Mouse (Mus musculus): Measurements from ENCODE around the gene Bach1. TPM values are rescaled to one million over a fixed set of nuclear protein-coding genes. Genes with fewer than 3 reads are reported as not detected.

Gene Bach1
- total and polyA plus RNA-seq, 3 experiments, result 11.4 to 20.9 (median 13.4) TPM

- dilution Hi-C loops (cut with MboI; ENCODE audit: extremely low pct_ligation_motif_present, extremely low pct_unique_long_range_greater_than_20kb, low sequenced_read_pairs), result no loop called here
- in situ Hi-C loops (cut with MboI; ENCODE audit: low pct_ligation_motif_present, low pct_unique_long_range_greater_than_20kb, low sequenced_read_pairs), result no loop called here
- H3K27ac ChIP-seq (ENCODE audit: insufficient read depth, low read depth), result no peak overlapping the region
- no peaks in the 10 kb centered on the region for H3K9me3 ChIP-seq (replicated peaks; ENCODE audit: low read length)
- no peaks in the 10 kb centered on the region for H3K27me3 ChIP-seq (replicated peaks)
- no peak overlapping the region for H3K4me2 ChIP-seq (ENCODE audit: insufficient read depth, low read depth, poor library complexity, severe bottlenecking)
- no peaks in the 10 kb centered on the region for H3K4me1 ChIP-seq (ENCODE audit: control insufficient read depth in 1 of 2, insufficient read depth in 2 of 2)
- no peak overlapping the region for H3K4me3 ChIP-seq (replicated peaks in 1 of 3; ENCODE audit: low read depth in 2 of 3, low read length in 2 of 3, poor library complexity in 1 of 3)
- H3K79me2 ChIP-seq (replicated peaks; ENCODE audit: control insufficient read depth, extremely low read depth, insufficient read depth, poor library complexity, severe bottlenecking), result peaks cover 2% of the 10 kb centered on the region; the same call in 1 of the 2 replicates
- DNase-seq (ENCODE audit: extremely low read depth), result no peak
- TF ChIP-seq USF2 (conservative IDR thresholded peaks at IDR 0.05; ENCODE audit: low read depth, low read length) (no peak), MXI1 (IDR thresholded peaks at IDR 0.05; ENCODE audit: low read depth, low read length) (no peak), SIN3A (IDR thresholded peaks at IDR 0.05; ENCODE audit: low read length) (no peak), UBTF (IDR thresholded peaks at IDR 0.05; ENCODE audit: low read depth, low read length) (no peak), ZC3H11A (IDR thresholded peaks at IDR 0.05; ENCODE audit: low read depth, low read length) (no peak), MYC (IDR thresholded peaks at IDR 0.05; ENCODE audit: low read depth, low read length) (no peak), POLR2A (IDR thresholded peaks at IDR 0.05; ENCODE audit: low read depth, low read length) (no peak), TBP (conservative IDR thresholded peaks at IDR 0.05; ENCODE audit: low read depth, low read length) (no peak), RAD21 (IDR thresholded peaks at IDR 0.05; ENCODE audit: low read depth, low read length) (no peak)
- no peak overlapping the region for H3K9ac ChIP-seq (ENCODE audit: insufficient read depth, low read depth)
- H3K36me3 ChIP-seq (replicated peaks in 1 of 2; ENCODE audit: control insufficient read depth in 1 of 2, insufficient read depth in 1 of 2, low read length in 1 of 2), result peaks cover 70 to 96% of the 10 kb centered on the region in 2 experiments
Observed at GRCm38 (mm10) chr16:87725963-87726362, 27.2 kb downstream of the Bach1 start.

- DNase-seq (ENCODE audit: extremely low read depth), result no peak
- no peaks in the 10 kb centered on the region for H3K27me3 ChIP-seq (replicated peaks)
- H3K79me2 ChIP-seq (replicated peaks; ENCODE audit: control insufficient read depth, extremely low read depth, insufficient read depth, poor library complexity, severe bottlenecking), result 0 out of 2 replicates have a peak, but pooled peaks cover 2% of the 10 kb centered on the region
- H3K4me1 ChIP-seq (ENCODE audit: control insufficient read depth in 1 of 2, insufficient read depth in 2 of 2), result no peaks in the 10 kb centered on the region
- no peak overlapping the region for H3K27ac ChIP-seq (ENCODE audit: insufficient read depth, low read depth)
- H3K4me2 ChIP-seq (ENCODE audit: insufficient read depth, low read depth, poor library complexity, severe bottlenecking), result no peak overlapping the region
- no peaks in the 10 kb centered on the region for H3K9me3 ChIP-seq (replicated peaks; ENCODE audit: low read length)
- in situ Hi-C loops (cut with MboI; ENCODE audit: low pct_ligation_motif_present, low pct_unique_long_range_greater_than_20kb, low sequenced_read_pairs) (no loop called here), dilution Hi-C loops (cut with MboI; ENCODE audit: extremely low pct_ligation_motif_present, extremely low pct_unique_long_range_greater_than_20kb, low sequenced_read_pairs) (no loop called here)
- no peak overlapping the region for H3K9ac ChIP-seq (ENCODE audit: insufficient read depth, low read depth)
- no peak overlapping the region for H3K4me3 ChIP-seq (replicated peaks in 1 of 3; ENCODE audit: low read depth in 2 of 3, low read length in 2 of 3, poor library complexity in 1 of 3)
- TF ChIP-seq IRF4 (IDR thresholded peaks at IDR 0.05; ENCODE audit: low read depth, low read length) (no peak), TCF12 (IDR thresholded peaks at IDR 0.05; ENCODE audit: low read depth, low read length) (no peak), ELF1 (IDR thresholded peaks at IDR 0.05; ENCODE audit: low read depth, low read length) (no peak), SIN3A (IDR thresholded peaks at IDR 0.05; ENCODE audit: low read length) (no peak)
- H3K36me3 ChIP-seq (replicated peaks in 1 of 2; ENCODE audit: control insufficient read depth in 1 of 2, insufficient read depth in 1 of 2, low read length in 1 of 2), result peaks cover 66 to 96% of the 10 kb centered on the region in 2 experiments
Observed at GRCm38 (mm10) chr16:87726369-87726768, 27.6 kb downstream of the Bach1 start.

- in situ Hi-C loops (cut with MboI; ENCODE audit: low pct_ligation_motif_present, low pct_unique_long_range_greater_than_20kb, low sequenced_read_pairs), result no loop called here
- H3K27ac ChIP-seq (ENCODE audit: insufficient read depth, low read depth), result no peak overlapping the region
- no peaks in the 10 kb centered on the region for H3K27me3 ChIP-seq (replicated peaks)
- no peaks in the 10 kb centered on the region for H3K9me3 ChIP-seq (replicated peaks; ENCODE audit: low read length)
- no peak overlapping the region for H3K4me2 ChIP-seq (ENCODE audit: insufficient read depth, low read depth, poor library complexity, severe bottlenecking)
- peaks cover 61 to 88% of the 10 kb centered on the region in 2 experiments for H3K36me3 ChIP-seq (replicated peaks in 1 of 2; ENCODE audit: control insufficient read depth in 1 of 2, insufficient read depth in 1 of 2, low read length in 1 of 2)
- H3K4me1 ChIP-seq (ENCODE audit: control insufficient read depth in 1 of 2, insufficient read depth in 2 of 2), result no peaks in the 10 kb centered on the region
- dilution Hi-C loops (cut with MboI; ENCODE audit: extremely low pct_ligation_motif_present, extremely low pct_unique_long_range_greater_than_20kb, low sequenced_read_pairs), result no loop called here
- 0 out of 2 replicates have a peak, but pooled peaks cover 2% of the 10 kb centered on the region for H3K79me2 ChIP-seq (replicated peaks; ENCODE audit: control insufficient read depth, extremely low read depth, insufficient read depth, poor library complexity, severe bottlenecking)
- no peak for DNase-seq (ENCODE audit: extremely low read depth)
- TF ChIP-seq JUND (conservative IDR thresholded peaks at IDR 0.05; ENCODE audit: low read depth, low read length), result no peak
- no peak for TF ChIP-seq KAT2A (IDR thresholded peaks at IDR 0.05; ENCODE audit: insufficient replicate concordance, low read length)
- no peak for TF ChIP-seq BHLHE40 (IDR thresholded peaks at IDR 0.05; ENCODE audit: low read depth, low read length)
- no peak for TF ChIP-seq ETS1 (conservative IDR thresholded peaks at IDR 0.05; ENCODE audit: low read depth, low read length)
- TF ChIP-seq MAZ (IDR thresholded peaks at IDR 0.05; ENCODE audit: low read depth, low read length), result no peak
- H3K4me3 ChIP-seq (replicated peaks in 1 of 3; ENCODE audit: low read depth in 2 of 3, low read length in 2 of 3, poor library complexity in 1 of 3), result no peak overlapping the region
- H3K9ac ChIP-seq (ENCODE audit: insufficient read depth, low read depth), result no peak overlapping the region
Observed at GRCm38 (mm10) chr16:87727250-87727649, 28.5 kb downstream of the Bach1 start.

All from CH12.LX (cell line).